Mouse (Mus musculus) cerebellum, adult 11-12 months (tissue): ENCODE measurements around the gene Pdzk1.

Experiments
- DNase-seq: peaks from one replicate; pipeline ENCODE4 v3.0.0; 2022

Gene Pdzk1

GRCm38 (mm10) chr3:96902336-96902999 lies 73.4 kb downstream of the Pdzk1 start:
- DNase-seq, result no peak

- no peak for DNase-seq
Observed at GRCm38 (mm10) chr3:96904393-96904792, 75.3 kb downstream of the Pdzk1 start, which contains the start of gene Gja5. Gene Gja5, plus strand, starts transcription at chr3:96904693.

- peak; percentile 95 for DNase-seq
Observed at GRCm38 (mm10) chr3:96904851-96905541, 75.9 kb downstream of the Pdzk1 start, which contains the start of gene Gpr89. Gene Gpr89, minus strand, starts transcription at chr3:96905346.

GRCm38 (mm10) chr3:96905592-96905991 lies 76.5 kb downstream of the Pdzk1 start:
- DNase-seq, result no peak
